Mouse (Mus musculus) urinary bladder, postnatal 14 days (tissue): ENCODE measurements around the gene Borcs8.

Experiments
- DNase-seq: peaks from one replicate; pipeline ENCODE4 v3.0.0; 2021; ENCODE audit warnings: low spot score

Borcs8 gene

GRCm38 (mm10) chr8:70134931-70135330, 4.4 kb upstream of the Borcs8 start:
- no peak for DNase-seq

- no peak for DNase-seq
These were observed 2.7 kb upstream of the Borcs8 start for GRCm38 (mm10) chr8:70136591-70136990.

- no peak for DNase-seq
These were observed 1.4 kb upstream of the Borcs8 start for GRCm38 (mm10) chr8:70137890-70138289.

GRCm38 (mm10) chr8:70139981-70140380, 682 bp downstream of the Borcs8 start:
- no peak for DNase-seq

DNA sequence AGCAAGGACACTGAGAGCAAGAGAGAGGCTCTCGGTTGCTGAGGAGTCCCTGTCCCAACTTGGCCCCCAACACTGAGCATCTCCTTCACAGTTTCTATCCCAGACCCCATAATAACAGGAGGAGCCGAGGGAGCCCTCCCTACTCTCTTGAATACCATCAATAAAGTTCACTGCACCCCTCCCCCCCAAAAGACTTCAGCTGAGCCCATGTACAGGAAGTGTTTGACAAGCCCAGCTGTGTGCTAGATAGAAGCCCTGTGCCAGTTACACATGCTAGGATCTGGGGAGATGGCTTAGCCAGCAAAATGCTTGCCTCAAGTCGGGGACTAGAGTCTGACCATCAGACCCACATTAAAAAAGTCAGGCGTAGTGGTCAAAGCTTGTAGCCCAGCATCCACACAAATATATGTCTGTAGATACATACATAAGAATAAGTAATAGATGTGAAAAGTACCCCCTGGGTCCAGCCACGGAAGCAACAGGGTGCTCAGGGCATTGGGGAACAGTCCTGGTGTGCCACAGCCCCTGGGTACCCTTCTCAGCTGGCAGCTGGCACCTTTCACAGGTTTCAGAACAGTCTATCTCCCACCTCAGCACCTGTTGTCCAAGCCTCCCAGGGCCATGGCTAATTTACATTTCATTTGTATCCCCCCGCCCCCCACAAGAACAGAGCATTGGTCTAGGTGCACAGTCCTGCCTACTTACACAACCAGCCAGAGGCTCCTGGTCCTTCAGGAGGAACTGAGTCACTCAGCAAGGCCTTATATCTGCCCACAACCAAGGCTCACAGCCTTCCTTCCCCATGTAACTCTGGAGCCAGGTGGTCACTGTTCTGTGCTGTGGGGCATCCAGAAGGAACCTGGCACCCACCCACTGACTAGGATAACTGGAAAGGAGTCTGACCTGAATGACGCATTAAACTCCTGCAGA, 8.6 kb downstream of the Borcs8 start:
- DNase-seq: no peak

DNA sequence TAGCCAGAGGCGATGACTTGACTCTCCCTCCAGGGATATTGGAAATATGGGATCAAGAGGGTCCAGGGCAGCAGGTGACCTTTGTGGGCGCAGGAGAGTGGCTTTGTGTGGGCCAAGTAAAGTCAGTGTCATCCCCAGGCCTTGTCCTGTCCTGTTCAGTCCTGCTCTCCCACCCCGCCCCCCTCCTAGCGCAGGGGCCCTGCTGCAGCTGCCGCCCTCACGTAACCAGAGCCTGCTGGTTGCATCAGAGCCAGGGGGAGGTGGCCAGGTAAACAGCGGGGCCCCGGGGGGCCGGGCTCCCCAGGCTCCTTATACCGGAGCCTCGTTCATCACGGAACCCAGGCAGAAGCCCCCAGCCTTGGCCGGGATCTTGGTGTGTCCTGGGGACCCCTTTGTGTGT, 10.9 kb downstream of the Borcs8 start:
- no peak for DNase-seq

- peak; percentile 80 for DNase-seq
These were observed 13.4 kb downstream of the Borcs8 start for GRCm38 (mm10) chr8:70152537-70153257.

DNA sequence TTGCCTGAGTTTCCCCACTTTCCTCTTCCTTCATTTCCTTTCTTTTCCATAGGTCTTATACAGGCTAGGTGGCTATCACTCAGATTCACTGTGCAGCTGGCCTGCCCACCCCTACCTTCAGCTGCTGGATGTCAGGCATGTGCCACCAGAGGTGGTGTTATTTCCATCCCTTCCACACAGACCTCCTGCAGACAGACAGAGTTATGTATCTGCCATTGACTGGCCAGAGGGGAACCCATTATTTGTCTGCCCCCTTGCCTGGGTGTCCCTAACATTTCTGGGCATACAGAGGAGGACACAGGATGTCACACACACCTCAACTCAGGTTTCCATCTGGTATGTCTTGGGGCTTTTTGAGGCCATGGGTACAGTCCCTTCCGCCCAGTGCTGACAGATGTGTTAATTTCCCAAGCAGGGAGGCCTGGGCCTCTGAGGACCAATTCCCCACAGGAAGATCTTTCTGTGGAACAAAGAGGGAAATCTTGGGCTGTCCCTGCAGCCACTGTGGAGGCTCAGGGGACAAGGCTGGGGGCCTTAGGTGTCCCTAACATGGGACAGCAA, 18.0 kb downstream of the Borcs8 start:
- no peak for DNase-seq

- peak; percentile 68 for DNase-seq
These were observed 19.0 kb downstream of the Borcs8 start for GRCm38 (mm10) chr8:70158069-70158853.

DNA sequence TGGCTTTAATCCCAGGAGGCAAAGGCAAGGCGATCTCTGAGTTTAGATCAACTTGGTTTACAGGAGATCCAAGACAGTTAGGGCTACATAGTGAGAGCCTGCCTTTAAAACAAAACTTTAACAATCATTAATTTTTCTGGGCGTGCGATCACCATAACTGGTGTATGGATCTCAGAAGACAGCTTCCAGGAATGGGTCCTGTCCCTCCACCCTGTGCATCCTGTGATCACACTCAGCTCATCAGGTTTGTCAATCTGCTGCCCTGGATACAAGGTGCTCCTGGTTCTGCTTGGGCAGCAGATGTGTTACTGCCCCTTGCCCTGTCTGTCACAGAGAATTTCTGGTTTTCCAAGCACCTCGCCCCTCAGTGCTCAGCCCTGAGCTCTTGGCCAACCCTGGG, 19.9 kb downstream of the Borcs8 start:
- no peak for DNase-seq

DNA sequence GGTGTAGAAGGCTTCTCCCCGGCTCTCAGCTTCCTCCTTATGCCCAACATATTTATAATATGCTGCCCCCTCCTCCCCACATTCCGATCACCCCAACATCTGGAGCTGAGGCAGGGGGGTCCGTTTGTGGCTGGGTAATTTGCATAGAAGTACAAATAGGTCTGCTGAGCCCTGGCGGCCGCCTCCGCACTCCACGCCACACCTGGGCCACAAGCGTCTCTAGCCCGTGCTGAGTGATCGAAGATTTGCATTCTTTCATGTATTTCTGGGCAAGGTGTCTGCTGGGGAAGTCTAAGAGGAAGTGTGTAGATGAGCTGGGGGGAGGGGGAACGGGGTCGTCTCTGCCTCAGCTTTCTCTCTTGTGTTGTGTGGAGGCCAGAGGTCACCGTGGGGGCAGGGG, 20.7 kb downstream of the Borcs8 start:
- DNase-seq: no peak

DNA sequence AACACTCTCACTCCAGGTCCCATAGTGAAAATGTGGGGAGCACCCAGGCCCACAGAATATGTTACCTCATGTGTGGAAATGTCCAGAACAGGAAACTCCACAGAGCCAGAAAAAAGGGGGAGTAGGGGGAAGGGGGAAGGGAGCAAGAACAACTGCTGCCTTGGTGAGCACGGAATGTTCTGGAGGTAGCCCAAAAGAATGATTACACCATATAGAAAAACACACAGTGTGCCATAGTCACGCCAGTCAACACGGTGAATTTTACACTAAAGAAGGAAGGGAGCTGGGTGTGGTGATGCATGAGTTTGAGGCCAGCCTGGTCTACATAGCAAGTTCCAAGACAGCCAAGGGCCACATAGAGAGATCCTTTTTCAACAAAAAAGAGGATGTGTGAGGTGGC, 24.0 kb downstream of the Borcs8 start:
- no peak for DNase-seq

GRCm38 (mm10) chr8:70166504-70167110, 27.3 kb downstream of the Borcs8 start:
- DNase-seq: peak; percentile 65

DNA sequence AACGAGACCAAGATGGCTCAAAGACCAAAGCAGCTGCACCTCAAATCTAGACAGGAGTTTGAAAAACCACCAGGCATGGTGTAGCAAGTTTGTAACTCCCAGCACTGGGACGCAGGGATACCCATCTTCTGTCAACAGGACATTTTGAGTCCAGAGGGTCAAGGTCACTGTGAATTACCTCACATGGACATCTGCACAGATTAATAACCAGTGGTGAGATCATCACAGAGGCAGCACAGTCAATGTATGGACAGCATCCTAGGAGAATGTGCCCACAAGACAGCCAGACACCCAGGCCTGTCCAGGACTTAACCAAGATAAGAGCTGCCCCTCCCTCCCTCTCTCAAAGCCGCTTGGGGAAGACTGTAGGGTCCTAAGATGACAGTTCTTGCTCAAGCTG, 30.8 kb downstream of the Borcs8 start:
- no peak for DNase-seq

GRCm38 (mm10) chr8:70170748-70171147, 31.4 kb downstream of the Borcs8 start:
- DNase-seq: no peak

DNA sequence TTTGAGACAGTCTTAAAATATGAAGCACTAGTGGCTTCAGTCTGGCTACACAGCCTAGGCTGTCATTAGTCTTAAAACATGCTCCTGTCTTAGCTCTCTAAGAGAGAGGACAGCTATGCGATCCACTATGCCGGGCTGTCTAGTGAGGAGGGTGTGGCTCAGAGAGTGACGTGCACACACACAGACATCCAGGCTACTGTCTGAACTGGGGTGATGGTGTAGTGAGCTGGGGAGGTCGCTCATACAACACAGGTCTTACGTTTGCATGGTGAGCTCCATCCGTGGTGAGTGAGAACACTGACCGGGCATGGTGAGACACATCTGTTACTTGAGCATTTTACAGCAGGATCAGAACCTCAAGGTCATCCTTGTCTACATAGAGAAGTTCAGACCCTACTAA, 31.9 kb downstream of the Borcs8 start:
- no peak for DNase-seq

DNA sequence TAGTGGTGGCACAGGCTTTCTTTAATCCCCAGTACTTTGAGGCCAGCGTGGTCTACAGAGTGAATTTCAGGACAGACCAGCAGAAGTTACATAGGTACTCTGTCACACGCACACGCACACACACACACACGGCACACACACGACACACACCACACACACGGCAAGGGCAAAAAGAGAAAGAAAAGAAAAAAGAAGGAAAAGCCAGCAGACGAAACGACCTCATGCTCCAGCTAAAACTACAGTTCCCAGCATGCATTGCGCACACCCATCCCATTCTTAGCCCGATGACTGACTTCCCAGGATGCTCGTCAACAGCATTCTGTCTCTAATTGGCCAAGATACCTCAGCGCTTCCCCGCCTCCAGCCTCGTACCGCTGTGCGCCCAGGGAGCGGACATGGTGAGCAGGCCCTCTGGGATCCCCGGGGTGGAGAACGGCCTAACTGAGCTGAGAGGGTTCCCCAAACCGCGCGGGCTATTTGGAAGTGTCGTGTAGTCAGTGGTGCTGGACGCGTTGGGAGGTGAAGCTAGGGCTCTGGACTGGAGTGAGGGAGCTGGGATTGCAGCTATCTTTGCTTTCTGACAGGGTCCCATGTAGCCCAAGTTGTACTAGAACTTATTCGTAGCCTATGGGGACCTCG, 32.9 kb downstream of the Borcs8 start, which contains the start of gene Tmem161a:
Gene Tmem161a (plus strand): TSS at position 314 of the 639 bp plus-strand sequence.
- peak; percentile 91 for DNase-seq

- no peak for DNase-seq
These were observed 34.0 kb downstream of the Borcs8 start for GRCm38 (mm10) chr8:70173320-70173719.

- no peak for DNase-seq
These were observed 34.8 kb downstream of the Borcs8 start for GRCm38 (mm10) chr8:70174079-70174478.

DNA sequence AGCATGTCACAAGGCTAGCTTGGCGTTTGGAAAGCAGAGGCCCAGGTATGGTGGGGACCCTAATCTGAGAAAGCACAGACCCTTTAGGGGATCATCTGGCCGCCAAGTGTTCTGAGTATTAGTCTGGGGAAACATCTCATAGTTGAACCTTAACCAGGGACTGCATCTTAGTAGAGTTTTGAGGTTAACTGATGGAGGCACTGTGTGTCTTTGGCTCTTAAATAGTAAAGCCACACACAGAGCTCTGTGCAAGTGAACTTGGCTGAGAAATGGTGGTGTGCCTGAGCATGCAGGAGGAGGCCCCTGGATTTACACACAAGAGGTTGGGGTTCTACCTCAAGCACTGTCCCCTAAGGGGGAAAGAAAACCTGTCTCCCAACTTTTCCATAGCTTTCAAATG, 38.9 kb downstream of the Borcs8 start:
- DNase-seq: no peak

DNA sequence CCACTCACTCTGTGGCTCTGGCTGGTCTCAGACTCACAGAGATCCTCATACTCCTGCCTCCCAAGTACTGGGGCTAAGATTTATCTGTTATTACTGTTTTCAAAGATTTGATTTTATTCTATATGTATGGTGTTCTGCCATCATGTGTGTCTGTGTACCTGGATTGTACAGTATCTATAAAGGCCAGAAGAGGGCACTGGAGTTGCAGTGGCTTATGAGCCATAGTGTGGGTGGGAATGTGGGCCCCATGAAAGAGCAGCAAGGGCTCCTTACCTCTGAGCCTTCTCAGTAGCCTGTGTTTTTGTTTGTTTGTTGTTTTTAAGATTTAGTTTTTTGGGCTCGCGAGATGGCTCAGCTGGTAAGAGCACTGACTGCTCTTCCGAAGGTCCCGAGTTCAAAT, 39.8 kb downstream of the Borcs8 start:
- DNase-seq: no peak
